Mouse (Mus musculus) MEL (cell line): Measurements from ENCODE around the gene Olfr279. TPM values are rescaled to one million over a fixed set of nuclear protein-coding genes. Genes with fewer than 3 reads are reported as not detected.

Experiments
- DNase-seq: peaks from one replicate; pipeline ENCODE4 v3.0.0; 2011; ENCODE audit warnings: low read depth, low spot score
- H3K27ac ChIP-seq: 2 replicates; pipeline ENCODE4 v1.5.1; 2012; ENCODE audit warnings: low read depth, mild to moderate bottlenecking, control low read depth, low read length, moderate library complexity; ENCODE audit not compliant: control insufficient read depth
- H3K27me3 ChIP-seq, 2 experiments: fragments of 150-350 bp in 1 of 2; sonication (generic) in 1 of 2; 2 replicates each; pipeline ENCODE4 v1.6.1; 2012; ENCODE audit warnings: low read length in 2 of 2, mild to moderate bottlenecking in 2 of 2, improper control_type of control experiment in 1 of 2, moderate library complexity in 1 of 2; ENCODE audit not compliant: insufficient read depth in 2 of 2, control insufficient read depth in 1 of 2
- H3K36me3 ChIP-seq, 2 experiments: 2 replicates each; pipeline ENCODE4 v1.6.1; 2012 to 2014; ENCODE audit warnings: low read length in 2 of 2, improper control_type of control experiment in 1 of 2, inconsistent platforms in 1 of 2, mild to moderate bottlenecking in 1 of 2; ENCODE audit not compliant: insufficient read depth in 2 of 2, control insufficient read depth in 1 of 2
- H3K4me1 ChIP-seq, 2 experiments: fragments of 150-350 bp in 1 of 2; sonication (generic) in 1 of 2; 2 replicates each; pipeline ENCODE4 v1.6.1; 2012; ENCODE audit warnings: low read length in 2 of 2, improper control_type of control experiment in 1 of 2, mild to moderate bottlenecking in 1 of 2; ENCODE audit not compliant: insufficient read depth in 2 of 2, control insufficient read depth in 1 of 2
- H3K4me3 ChIP-seq, 2 experiments: fragments of 150-350 bp in 1 of 2; sonication (generic) in 1 of 2; 2 replicates each; pipeline ENCODE4 v1.5.1; 2012; ENCODE audit warnings: low read depth in 2 of 2, low read length in 2 of 2, mild to moderate bottlenecking in 2 of 2, moderate library complexity in 2 of 2, control low read depth in 1 of 2, improper control_type of control experiment in 1 of 2; ENCODE audit not compliant: control insufficient read depth in 1 of 2, insufficient read depth in 1 of 2
- H3K79me2 ChIP-seq: 2 replicates; pipeline ENCODE4 v1.6.1; 2012; ENCODE audit warnings: mild to moderate bottlenecking, low read length, moderate library complexity; ENCODE audit not compliant: control insufficient read depth, poor library complexity, insufficient read depth
- H3K9ac ChIP-seq: 2 replicates; pipeline ENCODE4 v1.6.1; 2012; ENCODE audit warnings: low read depth, mild to moderate bottlenecking, control low read depth, low read length, moderate library complexity; ENCODE audit not compliant: control insufficient read depth, poor library complexity, severe bottlenecking
- H3K9me3 ChIP-seq: fragments of 150-350 bp; sonication (generic); replicated peaks from 2 replicates; pipeline ENCODE4 v1.6.1; 2012; ENCODE audit warnings: mild to moderate bottlenecking, low read length, improper control_type of control experiment, moderate library complexity; ENCODE audit not compliant: insufficient read depth
- CHD1 ChIP-seq: IDR thresholded peaks from 2 replicates; pipeline ENCODE4 v1.6.1; 2012; ENCODE audit warnings: low read depth, mild to moderate bottlenecking, inconsistent platforms, low read length, improper control_type of control experiment
- CHD2 ChIP-seq: IDR thresholded peaks from 2 replicates; pipeline ENCODE4 v1.6.1; 2011; ENCODE audit warnings: low read length, improper control_type of control experiment
- CTCF ChIP-seq, 3 experiments: IDR thresholded peaks in 2 of 3; conservative IDR thresholded peaks in 1 of 3; 2 replicates each; pipeline ENCODE4 v1.5.1; 2011 to 2012; ENCODE audit warnings: low read length in 3 of 3, low read depth in 2 of 3, mild to moderate bottlenecking in 2 of 3, improper control_type of control experiment in 1 of 3, inconsistent platforms in 1 of 3, mixed read lengths in 1 of 3, moderate library complexity in 1 of 3; ENCODE audit not compliant: control insufficient read depth in 1 of 3, insufficient read depth in 1 of 3, poor library complexity in 1 of 3, severe bottlenecking in 1 of 3
- E2F4 ChIP-seq: IDR thresholded peaks from 2 replicates; pipeline ENCODE4 v1.6.1; 2011; ENCODE audit warnings: low read depth, low read length, improper control_type of control experiment, borderline replicate concordance
- ELF1 ChIP-seq: IDR thresholded peaks from 2 replicates; pipeline ENCODE4 v1.6.1; 2014; ENCODE audit warnings: low read depth, mild to moderate bottlenecking, inconsistent platforms, low read length, improper control_type of control experiment, moderate library complexity
- EP300 ChIP-seq, 2 experiments: IDR thresholded peaks; 2 replicates each; pipeline ENCODE4 v1.6.1; 2011; ENCODE audit warnings: improper control_type of control experiment in 2 of 2, low read length in 2 of 2, low read depth in 1 of 2, mild to moderate bottlenecking in 1 of 2
- ETS1 ChIP-seq: IDR thresholded peaks from 2 replicates; pipeline ENCODE4 v1.6.1; 2012; ENCODE audit warnings: low read depth, mild to moderate bottlenecking, inconsistent platforms, low read length, improper control_type of control experiment, moderate library complexity
- GATA1 ChIP-seq: IDR thresholded peaks from 2 replicates; pipeline ENCODE4 v1.6.1; 2011; ENCODE audit warnings: low read depth, low read length, improper control_type of control experiment
- HCFC1 ChIP-seq: IDR thresholded peaks from 2 replicates; pipeline ENCODE4 v1.6.1; 2012; ENCODE audit warnings: low read depth, mild to moderate bottlenecking, inconsistent platforms, low read length, improper control_type of control experiment, moderate library complexity
- JUND ChIP-seq: IDR thresholded peaks from 2 replicates; pipeline ENCODE4 v1.6.1; 2011; ENCODE audit warnings: low read depth, mild to moderate bottlenecking, improper control_type of control experiment, low read length
- KAT2A ChIP-seq: conservative IDR thresholded peaks from 2 replicates; pipeline ENCODE4 v1.6.1; 2012; ENCODE audit warnings: low read depth, low read length, improper control_type of control experiment, inconsistent platforms
- MAFK ChIP-seq: IDR thresholded peaks from 2 replicates; pipeline ENCODE4 v1.6.1; 2011; ENCODE audit warnings: low read depth, mild to moderate bottlenecking, low read length, improper control_type of control experiment, borderline replicate concordance
- MXI1 ChIP-seq: IDR thresholded peaks from 2 replicates; pipeline ENCODE4 v1.6.1; 2011; ENCODE audit warnings: mild to moderate bottlenecking, low read depth, low read length, improper control_type of control experiment
- MYC ChIP-seq: IDR thresholded peaks from 2 replicates; pipeline ENCODE4 v1.6.1; 2011; ENCODE audit warnings: low read depth, mild to moderate bottlenecking, low read length, improper control_type of control experiment, moderate library complexity
- NELFE ChIP-seq: IDR thresholded peaks from 2 replicates; pipeline ENCODE4 v1.6.1; 2011; ENCODE audit warnings: low read depth, low read length, improper control_type of control experiment
- NRF1 ChIP-seq: IDR thresholded peaks from 2 replicates; pipeline ENCODE4 v1.6.1; 2014; ENCODE audit warnings: low read depth, mild to moderate bottlenecking, inconsistent platforms, low read length, improper control_type of control experiment, moderate library complexity; ENCODE audit not compliant: poor library complexity, insufficient read depth, severe bottlenecking
- POLR2A ChIP-seq, 2 experiments: IDR thresholded peaks; 2 replicates each; pipeline ENCODE4 v1.6.1; 2011 to 2012; ENCODE audit warnings: low read length in 2 of 2, mild to moderate bottlenecking in 2 of 2, control low read depth in 1 of 2, improper control_type of control experiment in 1 of 2, low read depth in 1 of 2, moderate library complexity in 1 of 2; ENCODE audit not compliant: control insufficient read depth in 1 of 2, insufficient read depth in 1 of 2, poor library complexity in 1 of 2
- RAD21 ChIP-seq: IDR thresholded peaks from 2 replicates; pipeline ENCODE4 v1.6.1; 2011; ENCODE audit warnings: mild to moderate bottlenecking, low read depth, low read length, improper control_type of control experiment
- RCOR1 ChIP-seq: IDR thresholded peaks from 2 replicates; pipeline ENCODE4 v1.6.1; 2012; ENCODE audit warnings: low read depth, mild to moderate bottlenecking, inconsistent platforms, low read length, improper control_type of control experiment
- SIN3A ChIP-seq: IDR thresholded peaks from 2 replicates; pipeline ENCODE4 v1.6.1; 2012; ENCODE audit warnings: low read length, improper control_type of control experiment, inconsistent platforms
- SMC3 ChIP-seq: IDR thresholded peaks from 2 replicates; pipeline ENCODE4 v1.6.1; 2011; ENCODE audit warnings: low read depth, low read length, improper control_type of control experiment
- TBP ChIP-seq: IDR thresholded peaks from 2 replicates; pipeline ENCODE4 v1.8.0; 2011; ENCODE audit warnings: low read depth, low read length, improper control_type of control experiment
- TCF12 ChIP-seq: IDR thresholded peaks from 2 replicates; pipeline ENCODE4 v1.6.1; 2014; ENCODE audit warnings: low read depth, mild to moderate bottlenecking, inconsistent platforms, low read length, improper control_type of control experiment, moderate library complexity
- USF1 ChIP-seq: IDR thresholded peaks from 2 replicates; pipeline ENCODE4 v1.6.1; 2014; ENCODE audit warnings: low read depth, mild to moderate bottlenecking, inconsistent platforms, low read length, improper control_type of control experiment, moderate library complexity
- ZC3H11A ChIP-seq: IDR thresholded peaks from 2 replicates; pipeline ENCODE4 v1.6.1; 2012; ENCODE audit warnings: low read depth, mild to moderate bottlenecking, inconsistent platforms, low read length, improper control_type of control experiment
- ZMIZ1 ChIP-seq: IDR thresholded peaks from 2 replicates; pipeline ENCODE4 v1.6.1; 2012; ENCODE audit warnings: low read depth, mild to moderate bottlenecking, inconsistent platforms, low read length, improper control_type of control experiment, moderate library complexity
- polyA plus RNA-seq, 2 experiments: library from polyadenylated mRNA; stranded (reverse) in 1 of 2; unstranded in 1 of 2; fragments of >175 nt in 1 of 2; fragments of >200 nt in 1 of 2; gene quantifications; 2 replicates each; pipeline versions ENCODE4 v1.2.1 to v1.2.4; 2012; ENCODE audit warnings: low replicate concordance in 2 of 2, low read depth in 1 of 2; ENCODE audit not compliant: insufficient read length in 2 of 2, insufficient read depth in 1 of 2, missing spikeins in 1 of 2
- total RNA-seq: library from RNA; depleted of rRNA; stranded (reverse); fragments of 300-350 nt; gene quantifications from 2 replicates; pipeline ENCODE4 v1.2.3, GENCODE M21; 2012

Gene Olfr279
- total and polyA plus RNA-seq, 3 experiments, result under 0.01 to 81.4 (median 0.03) TPM

- peak overlapping the region; percentile 49 to 55 for H3K4me3 ChIP-seq
- H3K27ac ChIP-seq, result peak overlapping the region; percentile 41
- peaks cover 9 to 19% of the 10 kb centered on the region in 2 experiments for H3K4me1 ChIP-seq
- TF ChIP-seq ZC3H11A (peak; percentile 44; the same call in 1 of the 2 replicates), JUND (no peak), KAT2A (0 out of 2 replicates have a peak, but pooled peaks have one; percentile 3), SMC3 (peak; percentile 30), USF1 (0 out of 2 replicates have a peak, but pooled peaks have one; percentile 24), RAD21 (peak; percentile 38), ETS1 (peak; percentile 76), NRF1 (no peak), SIN3A (peak; percentile 72; the same call in 1 of the 2 replicates), MAFK (no peak), CTCF (IDR thresholded peaks at IDR 0.05 in 2 of 3, conservative IDR thresholded peaks at IDR 0.05 in 1 of 3; ENCODE audit: control insufficient read depth in 1 of 3, insufficient read depth in 1 of 3, low read depth in 2 of 3, low read length in 3 of 3, poor library complexity in 1 of 3, severe bottlenecking in 1 of 3) (peak; percentile 43 to 52 (median 44); a peak in 4 of 6 replicates), E2F4 (no peak), MYC (peak; percentile 79), CHD1 (no peak), POLR2A (IDR thresholded peaks at IDR 0.05; ENCODE audit: control insufficient read depth in 1 of 2, insufficient read depth in 1 of 2, low read depth in 1 of 2, low read length in 2 of 2, poor library complexity in 1 of 2) (peak in 1 of 2 experiments; percentile 39; a peak in 2 of 4 replicates), CHD2 (no peak), TCF12 (peak; percentile 28; the same call in 1 of the 2 replicates), MXI1 (peak; percentile 55; the same call in 1 of the 2 replicates), ZMIZ1 (no peak), TBP (peak; percentile 62), NELFE (peak; percentile 43), EP300 (IDR thresholded peaks at IDR 0.05; ENCODE audit: low read depth in 1 of 2, low read length in 2 of 2) (peak; percentile 54 to 93), GATA1 (peak; percentile 99), ELF1 (peak; percentile 81), RCOR1 (peak; percentile 74), HCFC1 (peak; percentile 50; the same call in 1 of the 2 replicates)
- TF ChIP-seq, all 39 proteins: peak for 19
- DNase-seq, result peak; percentile 85
- Histone ChIP-seq H3K9me3 (no peaks in the 10 kb centered on the region), H3K36me3 (peaks cover 0 to 13% of the 10 kb centered on the region in 2 experiments; a peak in 2 of 4 replicates), H3K27me3 (peaks cover 3% of the 10 kb centered on the region in 2 experiments), H3K9ac (peak overlapping the region; percentile 49), H3K79me2 (no peaks in the 10 kb centered on the region; the same call in 1 of the 2 replicates)
Observed at GRCm38 (mm10) chr15:98506253-98506957, 14.2 kb downstream of the Olfr279 start.
